Mouse (Mus musculus) liver, embryonic 13.5 days (tissue): ENCODE data around the gene Tnpo1. TPM values are rescaled to one million over a fixed set of nuclear protein-coding genes. Genes with fewer than 3 reads are reported as not detected.
A peak's percentile ranks its signal among the peaks of the same experiment; 100 is the strongest.

Experiments used
- ATAC-seq: fragments of 200-750 bp; cut with Nextera tagmentation; 2 replicates; pipeline ENCODE4 v1.8.0; 2017; ENCODE audit warnings: low read depth, mild to moderate bottlenecking, moderate number of reproducible peaks, moderate library complexity
- DNase-seq: peaks from one replicate; pipeline ENCODE4 v3.0.0; 2022
- H3K27ac ChIP-seq: fragments of 300-500 bp; sonication (generic); 2 replicates; pipeline ENCODE4 v1.5.1; 2015; ENCODE audit warnings: moderate library complexity, mild to moderate bottlenecking, inconsistent platforms
- H3K27me3 ChIP-seq: fragments of 300-500 bp; sonication (generic); 2 replicates; pipeline ENCODE4 v1.6.1; 2015; ENCODE audit warnings: mild to moderate bottlenecking, inconsistent platforms
- H3K36me3 ChIP-seq: fragments of 300-500 bp; sonication (generic); 2 replicates; pipeline ENCODE4 v1.6.1; 2015; ENCODE audit warnings: mild to moderate bottlenecking, inconsistent platforms
- H3K4me1 ChIP-seq: fragments of 300-500 bp; sonication (generic); replicated peaks from 2 replicates; pipeline ENCODE4 v1.6.1; 2015; ENCODE audit warnings: inconsistent platforms
- H3K4me2 ChIP-seq: fragments of 300-500 bp; sonication (generic); 2 replicates; pipeline ENCODE4 v1.6.1; 2015; ENCODE audit warnings: inconsistent platforms, mild to moderate bottlenecking, moderate library complexity
- H3K4me3 ChIP-seq: fragments of 300-500 bp; sonication (generic); replicated peaks from 2 replicates; pipeline ENCODE4 v1.5.1; 2015; ENCODE audit warnings: mild to moderate bottlenecking, inconsistent platforms
- H3K9ac ChIP-seq: fragments of 300-500 bp; sonication (generic); 2 replicates; pipeline ENCODE4 v1.6.1; 2015; ENCODE audit warnings: mild to moderate bottlenecking, inconsistent platforms
- H3K9me3 ChIP-seq: fragments of 300-500 bp; sonication (generic); replicated peaks from 2 replicates; pipeline ENCODE4 v1.6.1; 2016; ENCODE audit warnings: inconsistent platforms
- WGBS: fragments of 180-500 bp; shearing (Covaris S2); methylation state at CpG from one replicate; pipeline ENCODE4 v1.1.7; 2015; ENCODE audit not compliant: insufficient replicate concordance; 5-methylcytosine and 5-hydroxymethylcytosine counted together
- polyA plus RNA-seq: library from polyadenylated mRNA; unstranded; fragments of >200 nt; fragmentation: Nextera tagmentation; extraction: Ambion mirVana; gene quantifications from 2 replicates; pipeline ENCODE4 v1.2.1, GENCODE M21; 2015

Gene Tnpo1
- polyA plus RNA-seq, 1 experiment from 2014 or later = 26.5 TPM

GRCm38 (mm10) chr13:98924897-98925485 lies 1.2 kb downstream of the Tnpo1 start:
- 18% methylated on average over 11 of the region's 11 CpGs for WGBS
- H3K36me3 ChIP-seq = peaks cover 15% of the 10 kb centered on the region
- peak overlapping the region; percentile 97 for H3K4me3 ChIP-seq
- ATAC-seq (no peak), DNase-seq (no peak)
- peaks cover 39% of the 10 kb centered on the region for H3K4me1 ChIP-seq
- peak overlapping the region; percentile 93 for H3K4me2 ChIP-seq
- H3K27ac ChIP-seq = peak overlapping the region; percentile 90
- H3K27me3 ChIP-seq = no peaks in the 10 kb centered on the region
- H3K9me3 ChIP-seq = no peaks in the 10 kb centered on the region
- H3K9ac ChIP-seq = peak overlapping the region; percentile 95

GRCm38 (mm10) chr13:98922806-98923205 lies 3.4 kb downstream of the Tnpo1 start:
- no peak for DNase-seq
- peaks cover 15% of the 10 kb centered on the region for H3K36me3 ChIP-seq
- H3K27ac ChIP-seq = no peak overlapping the region
- no peak overlapping the region for H3K9ac ChIP-seq
- no peak for ATAC-seq
- no peaks in the 10 kb centered on the region for H3K27me3 ChIP-seq
- no peak overlapping the region for H3K4me2 ChIP-seq
- no peaks in the 10 kb centered on the region for H3K9me3 ChIP-seq
- no peak overlapping the region for H3K4me3 ChIP-seq
- WGBS = 74% methylated on average over 3 of the region's 3 CpGs
- peaks cover 52% of the 10 kb centered on the region for H3K4me1 ChIP-seq

- no peaks in the 10 kb centered on the region for H3K9me3 ChIP-seq
- DNase-seq (no peak), ATAC-seq (no peak)
- H3K9ac ChIP-seq = no peak overlapping the region
- 88% methylated on average over 7 of the region's 7 CpGs for WGBS
- H3K4me3 ChIP-seq = no peak overlapping the region
- H3K4me2 ChIP-seq = no peak overlapping the region
- no peak overlapping the region for H3K27ac ChIP-seq
- no peaks in the 10 kb centered on the region for H3K27me3 ChIP-seq
- peaks cover 20% of the 10 kb centered on the region for H3K36me3 ChIP-seq
- peaks cover 50% of the 10 kb centered on the region for H3K4me1 ChIP-seq
Observed at GRCm38 (mm10) chr13:98921276-98921675, 4.9 kb downstream of the Tnpo1 start.

GRCm38 (mm10) chr13:98920300-98920699 lies 5.9 kb downstream of the Tnpo1 start:
- DNase-seq = no peak
- H3K9ac ChIP-seq = no peak overlapping the region
- WGBS = 62% methylated on average over 3 of the region's 3 CpGs
- no peaks in the 10 kb centered on the region for H3K9me3 ChIP-seq
- peaks cover 53% of the 10 kb centered on the region for H3K4me1 ChIP-seq
- no peaks in the 10 kb centered on the region for H3K27me3 ChIP-seq
- H3K4me3 ChIP-seq = no peak overlapping the region
- H3K27ac ChIP-seq = no peak overlapping the region
- no peak overlapping the region for H3K4me2 ChIP-seq
- H3K36me3 ChIP-seq = peaks cover 20% of the 10 kb centered on the region
- no peak for ATAC-seq

- 76% methylated on average over 8 of the region's 8 CpGs for WGBS
- DNase-seq (no peak), ATAC-seq (no peak)
- peaks cover 53% of the 10 kb centered on the region for H3K4me1 ChIP-seq
- H3K9me3 ChIP-seq = no peaks in the 10 kb centered on the region
- no peak overlapping the region for H3K9ac ChIP-seq
- H3K4me3 ChIP-seq = no peak overlapping the region
- H3K36me3 ChIP-seq = peaks cover 20% of the 10 kb centered on the region
- H3K27me3 ChIP-seq = no peaks in the 10 kb centered on the region
- H3K27ac ChIP-seq = no peak overlapping the region
- H3K4me2 ChIP-seq = no peak overlapping the region
Observed at GRCm38 (mm10) chr13:98919695-98920094, 6.5 kb downstream of the Tnpo1 start.

- 52% methylated on average over 2 of the region's 2 CpGs for WGBS
Observed at GRCm38 (mm10) chr13:98917851-98918250, 8.3 kb downstream of the Tnpo1 start.

GRCm38 (mm10) chr13:98915591-98915990 lies 10.6 kb downstream of the Tnpo1 start:
- no peaks in the 10 kb centered on the region for H3K9me3 ChIP-seq
- DNase-seq (no peak), ATAC-seq (no peak)
- no peak overlapping the region for H3K4me2 ChIP-seq
- H3K9ac ChIP-seq = no peak overlapping the region
- WGBS = 71% methylated on average over 4 of the region's 4 CpGs
- H3K4me1 ChIP-seq = peaks cover 56% of the 10 kb centered on the region
- peaks cover 5% of the 10 kb centered on the region; the same call in 1 of the 2 replicates for H3K36me3 ChIP-seq
- H3K4me3 ChIP-seq = no peak overlapping the region
- H3K27ac ChIP-seq = no peak overlapping the region
- H3K27me3 ChIP-seq = no peaks in the 10 kb centered on the region

More at GRCm38 (mm10) chr13:98917851-98918250, 8.3 kb downstream of the Tnpo1 start:
- H3K4me3 ChIP-seq = no peak overlapping the region
- H3K27me3 ChIP-seq = no peaks in the 10 kb centered on the region
- no peak overlapping the region for H3K4me2 ChIP-seq
- DNase-seq (no peak), ATAC-seq (no peak)
- peaks cover 60% of the 10 kb centered on the region for H3K4me1 ChIP-seq
- H3K9me3 ChIP-seq = no peaks in the 10 kb centered on the region
- no peak overlapping the region for H3K27ac ChIP-seq
- no peak overlapping the region for H3K9ac ChIP-seq
- H3K36me3 ChIP-seq = peaks cover 20% of the 10 kb centered on the region

- no peak overlapping the region for H3K4me3 ChIP-seq
- H3K36me3 ChIP-seq = peaks cover 5% of the 10 kb centered on the region; the same call in 1 of the 2 replicates
- H3K9ac ChIP-seq = no peak overlapping the region
- DNase-seq (no peak), ATAC-seq (no peak)
- 65% methylated on average over 5 of the region's 5 CpGs for WGBS
- H3K9me3 ChIP-seq = no peaks in the 10 kb centered on the region
- peaks cover 58% of the 10 kb centered on the region for H3K4me1 ChIP-seq
- H3K27me3 ChIP-seq = no peaks in the 10 kb centered on the region
- H3K4me2 ChIP-seq = no peak overlapping the region
- H3K27ac ChIP-seq = peak overlapping the region; percentile 14; the same call in 1 of the 2 replicates
Observed at GRCm38 (mm10) chr13:98914844-98915212, 11.4 kb downstream of the Tnpo1 start.

- Histone ChIP-seq H3K36me3 (peaks cover 5% of the 10 kb centered on the region; the same call in 1 of the 2 replicates), H3K9ac (no peak overlapping the region), H3K4me3 (no peak overlapping the region), H3K9me3 (no peaks in the 10 kb centered on the region), H3K27ac (no peak overlapping the region), H3K4me2 (no peak overlapping the region), H3K4me1 (peaks cover 60% of the 10 kb centered on the region), H3K27me3 (no peaks in the 10 kb centered on the region)
- no peak for DNase-seq
- 81% methylated on average over 14 of the region's 14 CpGs for WGBS
- ATAC-seq = no peak
Observed at GRCm38 (mm10) chr13:98914010-98914843, 12.0 kb downstream of the Tnpo1 start.

GRCm38 (mm10) chr13:98913196-98913595 lies 13.0 kb downstream of the Tnpo1 start:
- H3K4me1 ChIP-seq = peaks cover 50% of the 10 kb centered on the region
- no peaks in the 10 kb centered on the region for H3K27me3 ChIP-seq
- no peak overlapping the region for H3K4me3 ChIP-seq
- no peaks in the 10 kb centered on the region for H3K9me3 ChIP-seq
- no peak overlapping the region for H3K9ac ChIP-seq
- H3K36me3 ChIP-seq = peaks cover 5% of the 10 kb centered on the region; the same call in 1 of the 2 replicates
- no peak overlapping the region for H3K4me2 ChIP-seq
- H3K27ac ChIP-seq = no peak overlapping the region
- ATAC-seq (no peak), DNase-seq (no peak)
- WGBS = 64% methylated on average over 7 of the region's 7 CpGs

GRCm38 (mm10) chr13:98912602-98913001 lies 13.6 kb downstream of the Tnpo1 start:
- Histone ChIP-seq H3K9ac (no peak overlapping the region; the same call in 1 of the 2 replicates), H3K27me3 (no peaks in the 10 kb centered on the region), H3K36me3 (peaks cover 5% of the 10 kb centered on the region; the same call in 1 of the 2 replicates), H3K27ac (no peak overlapping the region), H3K4me2 (no peak overlapping the region), H3K4me3 (no peak overlapping the region), H3K4me1 (peaks cover 44% of the 10 kb centered on the region), H3K9me3 (no peaks in the 10 kb centered on the region)
- DNase-seq = no peak
- ATAC-seq = peak; percentile 76
- 24% methylated on average over 8 of the region's 8 CpGs for WGBS
